Mouse (Mus musculus) hematopoietic stem cell, adult 5-6 weeks (primary cell): ENCODE measurements at regions not wholly inside any gene's neighbourhood (a gene's known extent, or its start where the extent isn't known, plus 50 kb on each side); places are given as distances from the start of the nearest gene placed in this dataset.

Experiments
- ATAC-seq, 2 experiments: fragments of 125-278 bp in 1 of 2; replicated peaks in 1 of 2; 2 replicates each; pipeline ENCODE4 v1.8.0; 2016 to 2017; ENCODE audit warnings: inconsistent platforms in 2 of 2, mild to moderate bottlenecking in 2 of 2, moderate number of reproducible peaks in 2 of 2, low read depth in 1 of 2, moderate TSS enrichment in 1 of 2; ENCODE audit not compliant: low FRiP score in 2 of 2, poor library complexity in 2 of 2, severe bottlenecking in 2 of 2, insufficient read depth in 1 of 2, low TSS enrichment in 1 of 2

- peak; percentile 31 to 55 for ATAC-seq
Observed at GRCm38 (mm10) chr12:13164791-13165190, 84.2 kb downstream of the Ddx1 start.

- ATAC-seq, result no peak
Observed at GRCm38 (mm10) chr12:13161051-13161450, 88.0 kb downstream of the Ddx1 start.

GRCm38 (mm10) chr12:13159346-13160055 is 89.5 kb downstream of the Ddx1 start:
- ATAC-seq, result no peak

GRCm38 (mm10) chr12:13157666-13158381 is 91.2 kb downstream of the Ddx1 start:
- no peak for ATAC-seq

GRCm38 (mm10) chr12:13157089-13157488 is 91.9 kb downstream of the Ddx1 start:
- no peak for ATAC-seq

- ATAC-seq, result no peak
Observed at GRCm38 (mm10) chr12:13150751-13151150, 98.3 kb downstream of the Ddx1 start.

- ATAC-seq, result no peak
Observed at GRCm38 (mm10) chr12:13147251-13147650, 101.8 kb downstream of the Ddx1 start.

GRCm38 (mm10) chr12:13145186-13146115 is 103.6 kb downstream of the Ddx1 start:
- ATAC-seq, result no peak

- no peak for ATAC-seq
Observed at GRCm38 (mm10) chr12:13144739-13145138, 104.3 kb downstream of the Ddx1 start.

GRCm38 (mm10) chr12:13140636-13141035 is 108.4 kb downstream of the Ddx1 start:
- ATAC-seq, result no peak

GRCm38 (mm10) chr12:13139189-13139588 is 109.8 kb downstream of the Ddx1 start:
- no peak for ATAC-seq

- peak; percentile 71 to 79 for ATAC-seq
Observed at GRCm38 (mm10) chr12:13134168-13134567, 114.8 kb downstream of the Ddx1 start.

GRCm38 (mm10) chr12:13129677-13130082 is 119.3 kb downstream of the Ddx1 start:
- ATAC-seq, result no peak

GRCm38 (mm10) chr12:13127407-13127806 is 121.6 kb downstream of the Ddx1 start:
- no peak for ATAC-seq

GRCm38 (mm10) chr12:13125054-13125453 is 124.0 kb downstream of the Ddx1 start:
- no peak for ATAC-seq

GRCm38 (mm10) chr12:13122282-13122681 is 126.7 kb downstream of the Ddx1 start:
- ATAC-seq, result no peak

GRCm38 (mm10) chr12:13120581-13120980 is 128.4 kb downstream of the Ddx1 start:
- no peak for ATAC-seq

GRCm38 (mm10) chr12:13119653-13120052 is 129.4 kb downstream of the Ddx1 start:
- no peak for ATAC-seq
